Mouse (Mus musculus) fibroblast of lung, adult 2 months (primary cell): Measurements from ENCODE around the gene Rassf5.
A peak's percentile ranks its signal among the peaks of the same experiment; 100 is the strongest.
"Not testable (repeated sequence)": the region's sequence is repeated elsewhere in the genome, so short reads cannot be mapped to it uniquely, and the experiment has no call there.

Experiments used
- DNase-seq: peaks from one replicate; pipeline ENCODE4 v3.0.0-alpha.2; 2011; ENCODE audit warnings: low read depth

Rassf5 gene

DNA sequence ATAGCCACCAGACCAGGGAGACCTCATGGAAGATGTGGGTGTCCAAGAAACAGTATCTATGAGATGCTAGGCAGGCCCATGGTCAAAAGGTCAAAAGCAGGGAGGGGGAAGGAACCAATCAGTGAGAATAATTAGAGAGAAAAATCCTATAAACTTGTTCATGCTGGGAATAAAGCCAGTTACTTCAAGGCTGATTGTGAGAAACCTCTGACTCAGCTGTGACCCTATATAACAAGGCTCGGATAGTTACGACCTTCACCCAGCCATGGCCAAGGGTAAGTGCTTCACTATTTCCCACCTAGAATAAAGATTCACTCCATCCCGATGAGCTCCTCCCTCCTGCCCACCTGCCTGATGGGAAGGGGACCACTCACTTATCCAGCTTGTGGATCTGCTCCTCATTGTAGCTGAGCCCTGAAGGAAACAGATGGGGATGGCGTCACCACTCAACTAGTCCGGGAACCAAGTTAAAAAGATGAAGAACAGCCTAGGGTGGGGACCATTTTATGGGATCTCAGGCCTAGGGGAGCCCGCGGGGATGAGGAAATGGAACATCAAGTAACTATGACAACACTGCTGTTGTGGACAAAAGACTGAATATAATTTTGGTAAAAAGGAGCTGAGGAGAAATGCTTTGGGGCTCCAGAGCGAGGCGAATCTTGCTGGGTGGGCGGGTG lies 14.7 kb upstream of the Rassf5 start:
- no peak for DNase-seq

DNA sequence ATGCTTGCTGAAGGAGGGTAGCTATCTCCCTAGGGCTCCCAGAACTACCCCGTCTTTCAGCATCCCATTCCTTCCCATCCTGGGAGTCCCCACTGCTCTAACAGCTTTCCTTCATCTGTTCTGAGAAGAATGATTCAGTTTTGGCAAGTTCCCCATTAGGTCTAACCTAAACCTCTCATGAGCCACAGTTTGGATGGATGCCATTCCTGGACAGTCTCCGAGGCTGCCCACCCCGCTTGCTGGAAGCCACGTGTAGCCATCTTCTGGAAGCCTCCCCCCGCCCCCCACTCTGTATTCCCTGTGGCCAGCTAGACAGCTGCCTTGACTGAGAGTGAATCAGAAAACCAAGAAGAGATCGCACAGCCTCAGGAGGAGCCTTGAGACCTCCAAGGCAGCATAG lies 12.2 kb upstream of the Rassf5 start:
- DNase-seq = no peak

DNA sequence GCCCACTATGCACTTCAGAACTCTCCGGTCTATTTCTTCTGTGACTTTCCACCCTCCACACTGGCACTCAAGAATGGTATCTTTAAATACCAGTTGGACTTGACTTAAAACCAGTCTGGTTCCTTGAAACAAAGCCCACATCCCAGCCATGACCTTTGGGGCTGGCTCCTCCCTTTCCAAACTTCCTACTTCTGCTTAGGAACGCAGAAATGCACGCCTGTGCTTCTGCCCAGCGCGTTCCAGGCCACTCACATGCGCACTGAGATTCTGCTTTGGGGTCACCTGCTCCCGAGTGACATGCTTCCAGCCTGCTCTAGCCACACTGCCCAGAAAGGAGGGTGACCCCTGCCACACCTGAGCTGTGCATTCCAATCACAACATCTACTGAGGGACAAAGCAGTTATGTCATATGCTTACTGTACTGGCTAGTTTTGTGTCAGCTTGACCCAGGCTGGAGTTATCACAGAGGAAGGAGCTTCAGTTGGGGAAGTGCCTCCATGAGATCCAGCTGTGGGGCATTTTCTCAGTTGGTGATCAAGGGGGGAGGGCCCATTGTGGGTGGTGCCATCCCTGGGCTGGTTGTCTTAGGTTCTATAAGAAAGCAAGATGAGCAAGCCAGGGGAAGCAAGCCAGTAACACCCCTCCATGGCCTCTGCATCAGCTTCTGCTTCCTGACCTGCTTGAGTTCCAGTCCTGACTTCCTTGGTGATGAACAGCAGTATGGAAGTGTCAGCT lies 7.6 kb upstream of the Rassf5 start:
- DNase-seq = not testable (repeated sequence)

DNA sequence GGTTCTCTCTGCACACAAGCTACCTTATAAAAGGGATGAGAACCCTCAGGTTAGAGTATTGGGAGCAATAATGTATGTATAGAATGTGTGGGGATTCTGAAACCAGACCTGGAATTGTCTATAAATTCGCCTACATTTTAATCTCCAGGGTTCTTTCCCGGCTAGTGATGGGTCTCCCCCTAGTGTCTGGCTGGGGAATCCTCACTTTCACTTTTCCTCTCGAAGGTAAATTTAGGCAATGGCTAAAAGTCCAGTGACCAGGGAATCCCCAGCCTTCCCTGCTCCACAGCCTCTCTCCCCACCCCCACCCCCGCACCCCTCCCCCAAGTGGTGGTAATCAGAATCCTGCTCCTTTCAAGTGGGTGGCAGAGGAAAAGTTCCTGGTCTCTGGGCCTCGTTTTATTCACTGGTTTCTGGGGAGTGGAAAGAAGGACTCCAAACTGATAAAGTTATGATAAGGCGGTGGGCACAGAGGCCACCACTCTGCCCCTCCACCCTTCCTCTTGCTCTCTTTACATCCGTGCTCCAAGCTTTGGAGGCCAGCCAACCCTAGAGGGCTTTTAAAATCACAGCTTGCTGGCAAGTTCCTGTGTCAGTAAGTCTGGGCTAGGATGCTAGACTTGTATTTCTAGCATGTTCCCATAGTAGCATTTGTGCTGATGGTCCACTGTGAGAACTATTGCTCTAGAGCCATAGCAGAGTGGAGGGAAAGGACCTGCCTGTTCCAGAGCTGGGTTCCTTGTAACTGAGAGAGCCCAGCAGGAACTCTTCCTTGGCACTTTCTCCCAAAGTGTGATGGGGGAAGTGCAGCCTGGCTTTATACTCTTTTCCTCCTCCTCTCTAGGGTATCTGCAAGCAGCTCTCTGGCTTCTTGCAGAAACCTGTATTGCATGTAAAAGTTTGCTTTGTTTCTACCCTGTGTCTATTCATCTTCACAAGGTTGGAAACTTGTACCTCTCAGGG lies 1.7 kb upstream of the Rassf5 start:
- no peak for DNase-seq

DNA sequence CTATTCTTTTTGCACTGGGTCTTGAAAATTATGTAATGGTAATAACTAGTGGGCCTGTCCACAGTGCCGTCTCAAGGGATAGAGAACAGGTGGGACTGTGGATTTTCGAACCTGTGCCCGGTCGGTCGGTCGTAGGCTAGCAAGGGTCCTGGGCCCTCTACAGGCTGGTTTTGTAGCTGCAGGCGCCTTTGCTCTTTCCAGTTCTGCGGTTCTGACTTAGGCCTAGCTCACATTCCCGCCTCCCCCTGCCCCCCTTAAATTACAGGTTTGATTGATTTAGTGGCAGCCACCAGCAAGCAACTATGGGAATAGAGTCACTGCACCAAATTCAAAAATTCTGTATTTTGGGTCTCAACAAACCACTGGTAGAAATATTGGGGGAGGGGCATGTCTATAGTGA lies 868 bp upstream of the Rassf5 start:
- no peak for DNase-seq

DNA sequence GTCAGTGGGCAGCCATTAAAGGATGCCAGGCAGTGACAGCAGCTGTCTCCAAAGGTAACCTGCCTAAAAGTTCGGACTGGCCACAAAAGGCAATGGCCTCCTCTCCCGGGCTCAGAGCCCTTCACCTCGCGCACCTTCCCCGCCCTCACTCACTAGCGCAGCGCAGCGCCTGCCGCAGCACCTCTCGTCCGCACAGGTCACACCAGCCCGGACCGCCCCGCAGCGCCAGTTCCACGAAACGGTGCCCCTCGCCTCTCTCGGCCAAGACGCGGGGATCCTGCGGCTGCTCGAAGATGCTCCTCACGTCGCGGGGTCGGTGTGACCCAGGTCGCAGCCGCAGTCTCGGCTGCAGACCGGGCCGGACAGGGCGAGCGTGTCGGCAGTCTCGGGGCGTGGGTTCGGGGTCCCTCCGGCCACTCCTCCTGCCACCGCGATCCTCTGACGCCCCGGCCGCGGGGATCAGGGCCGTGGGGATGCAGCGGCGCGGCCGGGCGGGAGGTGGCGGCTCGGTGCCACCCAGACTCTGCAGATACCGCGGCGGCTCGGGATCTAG lies 446 bp downstream of the Rassf5 start:
- DNase-seq = no peak

DNA sequence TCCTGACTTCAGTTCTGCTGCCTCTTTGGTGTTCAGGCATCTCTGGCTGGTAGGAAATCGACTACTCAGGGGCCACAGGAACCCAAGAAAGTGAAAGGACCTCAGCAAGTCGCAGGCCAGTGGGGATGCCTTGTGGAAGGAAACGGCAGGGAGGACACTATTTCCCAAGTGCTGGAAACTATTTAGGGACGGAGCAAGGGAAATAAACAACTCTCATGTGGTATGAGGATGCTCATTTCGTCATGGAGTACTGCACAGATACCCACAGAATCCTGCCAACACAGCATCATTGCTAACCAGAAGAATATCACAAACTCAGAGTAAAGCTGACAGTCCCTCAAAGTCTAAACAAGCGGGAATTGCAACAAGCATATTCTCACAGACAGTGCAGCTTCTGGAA lies 2.1 kb downstream of the Rassf5 start:
- DNase-seq = no peak

DNA sequence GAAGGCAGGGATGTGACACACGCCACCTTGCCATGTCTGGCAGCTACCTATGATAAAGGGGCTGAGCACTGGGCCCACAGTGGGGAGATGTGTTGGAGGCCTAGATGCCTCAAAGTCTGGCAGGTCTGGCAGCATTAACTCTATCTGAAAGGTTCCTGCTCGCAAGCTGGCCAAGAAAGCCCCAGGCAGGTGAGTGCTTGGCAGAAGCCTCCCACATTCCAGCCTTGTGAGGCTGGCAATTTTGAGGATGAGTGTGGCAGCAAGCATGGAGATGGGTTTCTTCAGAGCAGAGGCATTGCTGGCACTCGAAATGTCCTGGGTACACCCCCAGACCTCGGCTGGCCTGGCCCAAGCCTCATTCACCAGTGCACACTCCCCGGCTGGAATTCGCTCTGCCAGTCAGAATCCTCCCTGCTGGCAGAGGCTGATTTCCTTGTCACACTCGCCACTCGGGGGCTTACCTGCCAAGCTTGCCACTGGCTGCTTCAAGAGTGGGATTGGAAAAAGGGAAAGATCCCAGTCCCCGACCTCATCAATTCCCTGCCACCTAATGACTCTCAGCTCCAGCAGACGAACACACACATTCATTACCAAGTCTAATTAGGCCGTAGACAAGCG lies 5.4 kb downstream of the Rassf5 start:
- no peak for DNase-seq

DNA sequence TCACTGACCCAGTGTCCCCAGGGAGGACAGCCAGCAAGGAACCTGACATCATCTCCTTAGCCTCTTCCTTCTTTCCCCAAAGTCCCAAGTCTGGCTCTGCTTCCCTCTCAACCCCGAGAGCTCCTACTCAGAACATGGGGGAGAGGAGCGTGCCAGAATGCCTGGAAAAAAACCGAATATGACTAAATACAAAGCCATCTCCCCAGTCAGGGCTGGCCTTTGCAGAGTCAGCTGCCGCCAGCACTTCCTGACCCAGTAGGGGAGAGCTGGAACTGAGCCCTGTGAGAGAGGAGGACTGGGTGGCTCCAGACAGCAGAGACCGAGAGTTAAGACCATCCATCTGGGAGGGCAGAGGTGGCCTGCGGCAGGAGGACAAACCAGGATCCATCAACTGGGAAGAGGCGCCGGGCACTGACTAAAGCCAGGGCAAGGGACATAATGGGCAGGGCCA lies 6.1 kb downstream of the Rassf5 start:
- DNase-seq = peak; percentile 89

DNA sequence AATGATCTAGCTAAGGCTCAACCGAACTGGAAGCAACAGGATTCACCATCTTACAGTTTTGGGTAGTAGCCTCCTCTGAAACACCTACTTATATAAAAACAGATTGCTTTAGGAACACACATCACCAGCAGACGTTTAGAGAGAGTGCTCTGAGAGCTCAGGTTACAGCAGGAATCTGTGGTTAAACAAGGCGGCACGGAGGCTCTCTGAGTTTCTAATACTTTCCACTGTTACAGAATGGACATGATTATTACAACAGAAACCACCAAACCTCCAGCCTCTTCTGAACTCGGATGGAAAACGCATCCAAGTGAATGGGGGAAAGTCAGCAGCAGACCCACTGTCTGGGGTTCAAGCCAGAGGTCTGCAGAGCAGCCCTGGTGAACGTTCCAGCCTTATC lies 9.0 kb downstream of the Rassf5 start:
- DNase-seq = peak; percentile 74

DNA sequence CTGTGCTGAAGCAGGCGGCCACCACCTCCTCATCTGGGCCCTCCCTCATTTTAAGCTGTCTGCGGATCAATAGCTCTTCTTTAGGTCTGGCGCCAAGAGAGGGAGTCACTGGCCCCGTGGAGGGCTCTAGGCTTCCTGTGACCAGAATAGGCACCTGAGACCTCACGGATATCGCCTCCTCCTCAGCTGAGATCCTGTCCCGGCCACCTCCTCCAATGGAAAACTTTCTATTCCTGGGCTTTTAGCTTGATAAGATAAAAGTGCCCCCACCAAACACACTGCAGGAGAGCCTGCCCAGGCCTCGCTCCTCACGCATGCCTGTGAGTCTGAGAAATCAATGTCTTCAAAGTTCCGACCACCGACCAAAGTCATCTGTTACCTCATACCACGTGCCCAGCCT lies 11.5 kb downstream of the Rassf5 start:
- no peak for DNase-seq

DNA sequence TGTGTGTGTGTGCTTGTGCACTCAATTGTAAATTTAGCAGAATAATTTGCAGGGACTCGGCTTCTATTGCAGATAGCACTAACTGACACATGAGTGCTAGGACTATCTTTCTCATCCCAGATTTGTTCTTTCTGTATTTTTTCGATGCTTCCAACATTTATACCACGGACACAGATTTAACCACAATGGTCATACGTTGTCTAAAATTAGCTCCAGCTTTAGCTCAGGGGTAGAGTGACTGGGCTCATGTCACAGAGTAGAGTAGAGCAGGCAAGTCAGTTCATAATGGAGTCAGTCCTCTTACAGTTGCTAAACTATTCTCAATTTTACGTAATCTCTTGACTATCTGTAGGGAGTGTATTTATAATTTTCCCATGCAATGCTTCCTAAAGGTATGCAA lies 16.4 kb downstream of the Rassf5 start:
- no peak for DNase-seq

DNA sequence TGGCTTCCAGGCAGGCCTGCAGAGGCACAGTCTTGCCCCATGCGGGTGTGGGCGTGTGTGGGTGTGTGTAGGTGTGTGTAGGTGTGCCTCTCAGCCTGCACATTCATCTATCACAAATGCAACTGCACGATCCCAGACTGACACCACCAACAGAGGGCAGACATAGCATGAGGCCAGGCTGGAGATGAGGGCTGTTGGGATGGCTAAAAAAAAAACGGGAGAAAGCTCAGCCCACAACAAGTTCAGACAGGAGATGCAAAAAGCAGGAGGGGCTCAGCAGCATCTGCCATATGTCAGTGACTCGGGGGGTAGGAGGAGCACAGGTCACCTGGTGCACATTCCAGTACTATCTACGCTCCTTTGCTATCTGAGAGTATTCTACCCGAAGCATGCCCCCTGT lies 16.8 kb downstream of the Rassf5 start:
- no peak for DNase-seq

DNA sequence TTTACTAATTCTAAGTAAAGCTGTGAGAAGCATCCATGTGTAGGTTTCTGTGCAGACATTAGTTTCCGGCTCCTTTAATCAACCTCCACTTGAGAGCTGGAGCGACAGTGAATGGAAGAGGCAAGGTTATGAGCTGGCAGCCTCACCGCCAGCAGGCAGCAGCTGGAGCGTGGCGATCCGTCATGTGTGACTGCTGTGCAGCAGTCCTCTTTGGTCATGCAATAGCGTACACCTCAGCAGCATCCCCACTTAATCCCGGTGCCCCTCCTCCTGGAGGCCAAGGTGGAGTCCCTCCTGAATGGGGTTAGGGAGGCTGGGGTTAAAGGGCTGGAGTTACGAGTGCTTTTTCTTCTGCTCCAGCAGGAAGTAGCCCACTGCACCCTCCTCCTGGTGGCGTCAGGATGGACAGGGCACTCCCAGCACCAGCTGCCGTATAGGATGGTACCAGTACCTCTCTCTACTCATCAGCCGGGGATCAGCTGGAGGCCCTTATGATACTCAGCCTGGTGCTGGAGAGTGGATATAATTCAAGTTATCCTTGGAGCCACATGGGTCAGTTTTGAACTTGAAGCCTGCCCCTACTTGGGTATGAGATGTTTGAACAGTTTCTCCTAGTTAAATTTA lies 20.1 kb downstream of the Rassf5 start:
- DNase-seq = no peak

DNA sequence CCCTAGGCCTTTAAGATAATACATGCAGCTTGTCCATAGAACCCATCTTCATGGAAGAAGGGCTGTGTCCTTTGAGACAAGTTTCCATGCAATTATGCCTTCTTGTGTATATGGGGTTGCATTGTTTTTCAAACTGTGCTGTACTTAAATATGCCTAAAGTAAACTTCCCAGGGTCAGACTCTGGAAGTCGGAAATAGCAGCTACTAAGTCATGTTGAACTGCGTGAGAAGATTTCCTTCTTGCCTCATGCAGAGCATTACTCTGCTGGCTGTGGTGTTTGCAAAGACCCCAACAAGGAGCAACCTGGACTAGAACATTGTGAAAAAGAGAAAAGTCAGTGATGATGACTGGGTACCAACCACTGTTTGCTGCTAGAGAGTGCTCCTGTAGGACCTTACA lies 21.7 kb downstream of the Rassf5 start:
- no peak for DNase-seq

DNA sequence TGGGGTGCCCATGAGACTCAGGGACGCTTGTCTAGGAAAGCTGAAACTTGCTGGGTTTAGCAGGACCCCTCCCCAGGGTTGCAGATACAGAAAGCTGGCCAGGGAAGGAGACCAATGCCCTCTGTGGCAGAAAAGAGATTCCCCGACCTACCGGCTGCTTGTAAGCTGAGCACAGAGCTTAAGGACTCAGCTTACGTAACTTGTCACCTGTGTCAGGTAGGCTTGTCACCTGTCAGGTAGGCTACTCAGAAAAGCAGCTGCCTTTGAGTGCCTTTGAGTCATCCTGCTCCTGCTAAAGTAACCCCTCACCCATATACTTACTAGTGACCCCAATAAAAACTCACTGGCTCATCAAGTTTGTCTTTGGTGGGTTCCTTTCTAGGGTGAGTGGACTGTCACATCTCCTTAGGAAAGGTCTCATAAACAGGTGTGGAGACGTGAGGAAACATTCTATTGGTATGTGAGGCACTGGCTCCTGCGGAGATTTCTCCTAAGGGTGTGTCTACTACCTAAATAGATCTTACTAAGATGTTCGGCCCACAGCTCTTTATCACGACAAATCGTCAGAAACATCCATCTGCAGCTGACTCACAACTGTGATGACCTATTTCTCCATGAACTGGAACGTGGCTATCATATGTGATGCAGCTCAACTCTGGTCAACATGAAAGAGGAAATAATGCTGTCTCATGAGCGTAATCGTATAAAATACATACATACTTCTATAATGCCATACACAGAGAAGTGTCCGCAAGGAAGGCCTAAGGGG lies 23.1 kb downstream of the Rassf5 start:
- DNase-seq = no peak

DNA sequence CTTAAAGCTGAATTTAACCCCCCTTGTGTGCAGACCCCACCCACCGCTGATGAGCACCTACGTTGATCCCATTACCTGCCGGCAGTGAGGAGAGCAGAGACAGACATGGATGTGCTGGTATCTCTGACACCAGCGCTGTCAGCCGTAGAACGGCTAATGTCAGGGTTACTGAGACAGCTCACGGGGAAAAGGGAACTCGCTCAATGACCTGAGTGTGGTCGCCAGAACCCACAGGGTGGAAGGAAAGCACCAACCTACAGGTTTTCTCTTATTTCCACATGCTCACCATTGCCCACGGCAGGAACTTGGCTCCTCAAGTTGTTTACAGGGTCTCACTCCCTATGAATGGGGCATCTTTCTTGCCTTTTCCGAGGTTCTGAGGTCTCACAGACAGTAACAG lies 26.1 kb downstream of the Rassf5 start:
- DNase-seq = no peak

DNA sequence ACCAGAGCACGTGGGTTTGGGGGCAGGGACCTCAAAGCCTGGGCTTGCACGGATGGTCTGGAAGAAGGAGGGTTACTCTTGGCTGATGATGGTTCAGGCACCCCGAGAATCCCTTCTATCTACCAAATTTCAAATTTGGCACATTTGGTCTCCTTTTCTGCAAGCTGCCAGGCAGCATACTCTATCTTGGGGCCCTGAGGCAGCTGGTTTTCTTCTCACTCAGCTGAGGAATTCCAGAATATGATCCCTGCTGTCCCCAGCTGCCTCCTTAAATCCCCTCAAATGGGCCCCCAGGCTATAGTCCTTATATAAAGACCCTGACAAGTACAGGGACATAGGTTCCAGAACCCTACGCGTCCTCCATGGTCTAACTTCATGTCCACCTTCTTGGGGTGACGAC lies 31.7 kb downstream of the Rassf5 start:
- DNase-seq = no peak

DNA sequence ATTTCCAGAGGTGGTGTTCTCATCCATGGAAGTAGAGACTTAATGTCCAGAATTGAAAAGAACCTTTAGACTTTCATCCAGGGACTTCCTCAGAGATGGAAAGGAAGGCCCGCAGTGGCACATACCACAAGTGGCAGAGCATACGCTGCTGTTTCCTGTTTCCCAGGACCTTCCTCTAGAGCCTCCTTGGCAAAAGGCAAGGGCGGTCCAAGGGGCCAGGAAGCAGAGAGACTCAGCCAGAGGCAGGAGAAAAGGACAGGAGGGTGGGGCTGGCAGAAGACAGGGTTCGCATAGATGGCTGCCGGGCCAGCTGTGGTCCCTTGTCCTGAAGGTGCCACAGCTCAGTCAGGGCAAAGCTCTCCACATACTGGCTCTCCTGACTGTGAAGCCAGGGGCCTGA lies 32.1 kb downstream of the Rassf5 start:
- DNase-seq = no peak

DNA sequence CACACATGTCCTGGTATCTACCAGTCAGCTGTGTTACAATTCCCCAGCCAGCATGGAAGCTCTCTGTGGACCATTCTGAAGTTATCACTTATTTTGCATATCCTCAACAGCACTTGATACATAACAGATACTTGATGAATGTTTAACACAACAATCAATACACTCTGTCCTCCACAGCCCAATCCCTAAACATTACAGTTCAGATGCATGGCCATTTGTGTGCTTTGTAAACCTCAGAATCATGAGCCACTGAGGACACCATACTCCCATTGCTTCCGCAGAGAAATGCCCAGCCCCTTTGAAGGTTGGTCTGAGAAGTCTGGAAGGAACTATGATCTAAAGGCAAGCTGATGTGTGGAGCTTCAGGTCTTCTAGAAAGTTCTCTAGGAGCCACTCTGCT lies 33.4 kb downstream of the Rassf5 start:
- no peak for DNase-seq

DNA sequence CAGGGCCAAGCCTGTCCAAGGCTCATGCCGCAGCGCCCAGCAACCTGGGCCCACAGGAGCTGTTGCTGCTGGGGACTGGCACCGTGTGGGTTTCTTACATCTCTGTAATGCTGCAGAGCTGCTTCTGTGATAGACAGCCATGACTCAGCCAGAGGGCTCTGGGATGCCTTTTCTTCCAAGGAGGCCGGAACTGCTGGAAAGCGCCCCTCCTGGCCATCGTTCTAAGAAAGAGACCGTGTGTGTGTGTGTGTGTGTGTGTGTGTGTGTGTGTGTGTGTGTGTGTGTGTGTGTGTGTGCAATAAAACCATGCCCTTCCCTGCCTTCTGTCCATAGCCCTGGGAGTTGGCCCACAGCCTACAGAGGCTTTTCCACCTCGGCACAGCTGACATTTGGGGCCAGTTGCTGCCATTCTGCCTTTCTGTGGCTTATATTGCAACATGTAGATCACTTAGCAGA lies 35.1 kb downstream of the Rassf5 start:
- peak; percentile 61 for DNase-seq
